Mouse (Mus musculus) intestine, embryonic 14.5 days (tissue): ENCODE results near the gene Npy5r. TPM values are rescaled to one million over a fixed set of nuclear protein-coding genes. Genes with fewer than 3 reads are reported as not detected.

Source experiments
- ATAC-seq: fragments of 200-750 bp; cut with Nextera tagmentation; replicated peaks from 2 replicates; pipeline ENCODE4 v1.8.0; 2017; ENCODE audit warnings: low read depth, moderate number of reproducible peaks, moderate TSS enrichment, moderate library complexity; ENCODE audit not compliant: low FRiP score, low TSS enrichment
- DNase-seq: peaks from one replicate; pipeline ENCODE4 v3.0.0-alpha.2; 2018; ENCODE audit warnings: low spot score
- H3K27ac ChIP-seq: fragments of 300-500 bp; sonication (generic); 2 replicates; pipeline ENCODE4 v1.5.1; 2014; ENCODE audit warnings: low read depth, mild to moderate bottlenecking, control low read depth
- H3K27me3 ChIP-seq: fragments of 300-500 bp; sonication (generic); replicated peaks from 2 replicates; pipeline ENCODE4 v1.6.1; 2014; ENCODE audit warnings: low read length, control low read depth; ENCODE audit not compliant: control insufficient read depth, insufficient read depth
- H3K36me3 ChIP-seq: fragments of 300-500 bp; sonication (generic); 2 replicates; pipeline ENCODE4 v1.6.1; 2014; ENCODE audit warnings: low read length, control low read depth; ENCODE audit not compliant: control insufficient read depth, insufficient read depth
- H3K4me1 ChIP-seq: fragments of 300-500 bp; sonication (generic); replicated peaks from 2 replicates; pipeline ENCODE4 v1.6.1; 2014; ENCODE audit warnings: low read length, control low read depth, mixed read lengths; ENCODE audit not compliant: control insufficient read depth, insufficient read depth
- H3K4me2 ChIP-seq: fragments of 300-500 bp; sonication (generic); 2 replicates; pipeline ENCODE4 v1.6.1; 2014; ENCODE audit warnings: low read length
- H3K4me3 ChIP-seq: fragments of 300-500 bp; sonication (generic); 2 replicates; pipeline ENCODE4 v1.5.1; 2014; ENCODE audit warnings: low read depth, low read length, control low read depth, mixed read lengths
- H3K9ac ChIP-seq: fragments of 300-500 bp; sonication (generic); 2 replicates; pipeline ENCODE4 v1.6.1; 2014; ENCODE audit warnings: mild to moderate bottlenecking, low read length
- H3K9me3 ChIP-seq: fragments of 300-500 bp; sonication (generic); 2 replicates; pipeline ENCODE4 v1.6.1; 2016; ENCODE audit warnings: low read length, control low read depth; ENCODE audit not compliant: control insufficient read depth
- WGBS: fragments of 180-500 bp; shearing (Covaris S2); extraction: QIAGEN DNeasy Blood & Tissue Kit; methylation state at CpG from one replicate; pipeline ENCODE4 v1.1.7; 2014; 5-methylcytosine and 5-hydroxymethylcytosine counted together
- polyA plus RNA-seq: library from polyadenylated mRNA; unstranded; fragments of >200 nt; fragmentation: Nextera tagmentation; extraction: Ambion mirVana; gene quantifications from 2 replicates; pipeline ENCODE4 v1.2.1, GENCODE M21; 2014

The Npy5r gene
- 0.14 TPM in 1 of 2 replicates, not detected in the other for polyA plus RNA-seq

- 0 out of 2 replicates have a peak, but pooled peaks have one; percentile 40 for ATAC-seq
- Histone ChIP-seq H3K36me3 (no peaks in the 10 kb centered on the region), H3K4me3 (peak within 1 kb of the TSS; percentile 32)
Measured at GRCm38 (mm10) chr8:66687511-66688329, at the start of gene Npy5r. TSS of gene Npy5r (minus strand) at chr8:66688128.

GRCm38 (mm10) chr8:66731957-66732356 is 44.0 kb upstream of the Npy5r start:
- Histone ChIP-seq H3K9ac (no peak overlapping the region), H3K9me3 (no peaks in the 10 kb centered on the region), H3K27ac (no peak overlapping the region), H3K27me3 (no peaks in the 10 kb centered on the region), H3K36me3 (no peaks in the 10 kb centered on the region), H3K4me2 (no peak overlapping the region), H3K4me3 (no peak overlapping the region), H3K4me1 (no peaks in the 10 kb centered on the region)
- no peak for ATAC-seq
- WGBS: 58% methylated on average over 5 of the region's 5 CpGs
- DNase-seq: no peak

More at GRCm38 (mm10) chr8:66687511-66688329, at the start of gene Npy5r:
- Histone ChIP-seq H3K9ac (0 out of 2 replicates have a peak within 1 kb of the TSS, but pooled peaks have one; percentile 10), H3K9me3 (no peaks in the 10 kb centered on the region), H3K4me1 (no peaks in the 10 kb centered on the region), H3K27me3 (peaks cover 16% of the 10 kb centered on the region), H3K4me2 (peak within 1 kb of the TSS; percentile 66), H3K27ac (no peak within 1 kb of the TSS)
- peak; percentile 66 for DNase-seq
- WGBS: 4% methylated on average over 43 of the region's 43 CpGs

DNA sequence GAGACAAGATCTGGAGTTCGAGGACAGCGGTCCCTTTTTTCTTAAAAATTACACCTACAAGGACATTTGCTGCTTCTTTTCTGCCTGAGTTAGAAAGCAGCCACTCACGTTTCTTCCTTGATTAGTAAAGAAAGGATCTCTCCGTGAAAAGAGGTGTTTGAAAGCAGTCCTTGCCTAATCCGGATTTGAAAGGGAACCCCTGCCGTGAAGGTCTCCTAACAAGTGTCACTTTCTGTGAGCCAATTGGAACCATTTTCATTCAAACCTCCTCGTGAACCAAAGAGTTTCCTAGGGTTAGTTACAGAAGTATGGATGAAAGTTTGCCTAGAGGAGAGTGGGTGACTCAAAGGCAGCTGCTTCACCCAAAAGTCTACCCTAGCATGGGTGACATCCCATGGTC is 41.5 kb upstream of the Npy5r start:
- no peak overlapping the region for H3K4me2 ChIP-seq
- WGBS: 42% methylated on average over 7 of the region's 7 CpGs
- H3K9me3 ChIP-seq: no peaks in the 10 kb centered on the region
- no peak overlapping the region for H3K4me3 ChIP-seq
- ATAC-seq (no peak), DNase-seq (no peak)
- H3K9ac ChIP-seq: no peak overlapping the region
- H3K36me3 ChIP-seq: no peaks in the 10 kb centered on the region
- H3K4me1 ChIP-seq: no peaks in the 10 kb centered on the region
- H3K27ac ChIP-seq: no peak overlapping the region
- H3K27me3 ChIP-seq: no peaks in the 10 kb centered on the region

DNA sequence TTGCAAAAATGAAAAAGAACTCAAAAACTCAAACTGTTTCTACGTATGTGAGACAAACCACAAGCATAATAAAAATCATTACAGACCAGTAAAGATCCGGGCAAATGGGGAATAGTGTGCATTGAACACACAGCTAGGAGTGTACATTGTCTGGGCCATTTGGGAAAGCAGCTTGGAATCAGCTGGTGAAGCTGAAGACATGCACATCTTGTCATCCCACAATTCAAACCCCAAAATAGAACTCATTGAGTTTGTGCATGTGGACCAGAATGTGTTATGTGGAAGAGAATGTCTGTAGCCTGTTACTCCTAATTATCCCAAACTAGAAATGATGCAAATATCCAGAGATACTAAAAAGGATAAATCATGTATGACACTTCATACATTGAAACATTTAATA is 34.9 kb upstream of the Npy5r start:
- no peak overlapping the region for H3K27ac ChIP-seq
- H3K4me1 ChIP-seq: no peaks in the 10 kb centered on the region
- ATAC-seq (no peak), DNase-seq (no peak)
- no peak overlapping the region for H3K4me3 ChIP-seq
- no peaks in the 10 kb centered on the region for H3K27me3 ChIP-seq
- H3K4me2 ChIP-seq: no peak overlapping the region
- no peak overlapping the region for H3K9ac ChIP-seq
- no peaks in the 10 kb centered on the region for H3K9me3 ChIP-seq
- 87% methylated on average over 2 of the region's 2 CpGs for WGBS
- H3K36me3 ChIP-seq: no peaks in the 10 kb centered on the region

- ATAC-seq: no peak
- Histone ChIP-seq H3K27ac (no peak overlapping the region), H3K4me1 (no peaks in the 10 kb centered on the region), H3K27me3 (no peaks in the 10 kb centered on the region), H3K9ac (no peak overlapping the region), H3K4me2 (no peak overlapping the region), H3K9me3 (no peaks in the 10 kb centered on the region), H3K36me3 (no peaks in the 10 kb centered on the region), H3K4me3 (no peak overlapping the region)
- WGBS: 76% methylated on average over 7 of the region's 7 CpGs
- no peak for DNase-seq
Measured at GRCm38 (mm10) chr8:66714324-66714975, 26.5 kb upstream of the Npy5r start.

DNA sequence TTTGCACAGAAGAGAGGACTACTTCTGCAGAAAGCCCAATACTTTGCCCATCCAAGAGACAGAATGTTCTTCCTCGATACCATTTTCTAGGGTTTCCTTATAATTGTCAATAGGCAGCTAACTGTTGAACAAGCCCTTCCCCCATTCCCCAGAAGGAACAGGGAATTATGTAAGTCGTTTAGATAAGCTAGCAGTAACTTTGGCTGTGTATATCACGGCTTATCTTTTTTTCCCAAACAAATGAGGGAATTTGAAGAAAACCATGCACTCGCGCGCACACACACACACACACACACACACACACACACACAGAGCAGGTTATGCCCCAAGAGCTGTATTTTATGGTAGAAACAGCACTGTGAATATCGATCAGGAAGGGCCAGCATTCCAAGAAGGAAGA is 10.9 kb upstream of the Npy5r start:
- H3K4me2 ChIP-seq: no peak overlapping the region
- no peak for ATAC-seq
- no peak for DNase-seq

GRCm38 (mm10) chr8:66698011-66698410 is 10.1 kb upstream of the Npy5r start:
- H3K4me1 ChIP-seq: no peaks in the 10 kb centered on the region; the same call in 1 of the 2 replicates
- DNase-seq (no peak), ATAC-seq (no peak)
- H3K4me2 ChIP-seq: peak overlapping the region; percentile 66
- H3K9ac ChIP-seq: no peak overlapping the region
- H3K27ac ChIP-seq: no peak overlapping the region
- peak overlapping the region; percentile 39 for H3K4me3 ChIP-seq
- peaks cover 30% of the 10 kb centered on the region for H3K27me3 ChIP-seq
- no peaks in the 10 kb centered on the region for H3K9me3 ChIP-seq
- H3K36me3 ChIP-seq: no peaks in the 10 kb centered on the region
- 5% methylated on average over 7 of the region's 7 CpGs for WGBS

More for the DNA sequence above, 10.9 kb upstream of the Npy5r start:
- 22% methylated on average over 7 of the region's 7 CpGs for WGBS
- Histone ChIP-seq H3K36me3 (no peaks in the 10 kb centered on the region), H3K27ac (no peak overlapping the region), H3K9me3 (no peaks in the 10 kb centered on the region), H3K4me3 (no peak overlapping the region), H3K27me3 (peaks cover 30% of the 10 kb centered on the region), H3K4me1 (no peaks in the 10 kb centered on the region; the same call in 1 of the 2 replicates), H3K9ac (no peak overlapping the region)

DNA sequence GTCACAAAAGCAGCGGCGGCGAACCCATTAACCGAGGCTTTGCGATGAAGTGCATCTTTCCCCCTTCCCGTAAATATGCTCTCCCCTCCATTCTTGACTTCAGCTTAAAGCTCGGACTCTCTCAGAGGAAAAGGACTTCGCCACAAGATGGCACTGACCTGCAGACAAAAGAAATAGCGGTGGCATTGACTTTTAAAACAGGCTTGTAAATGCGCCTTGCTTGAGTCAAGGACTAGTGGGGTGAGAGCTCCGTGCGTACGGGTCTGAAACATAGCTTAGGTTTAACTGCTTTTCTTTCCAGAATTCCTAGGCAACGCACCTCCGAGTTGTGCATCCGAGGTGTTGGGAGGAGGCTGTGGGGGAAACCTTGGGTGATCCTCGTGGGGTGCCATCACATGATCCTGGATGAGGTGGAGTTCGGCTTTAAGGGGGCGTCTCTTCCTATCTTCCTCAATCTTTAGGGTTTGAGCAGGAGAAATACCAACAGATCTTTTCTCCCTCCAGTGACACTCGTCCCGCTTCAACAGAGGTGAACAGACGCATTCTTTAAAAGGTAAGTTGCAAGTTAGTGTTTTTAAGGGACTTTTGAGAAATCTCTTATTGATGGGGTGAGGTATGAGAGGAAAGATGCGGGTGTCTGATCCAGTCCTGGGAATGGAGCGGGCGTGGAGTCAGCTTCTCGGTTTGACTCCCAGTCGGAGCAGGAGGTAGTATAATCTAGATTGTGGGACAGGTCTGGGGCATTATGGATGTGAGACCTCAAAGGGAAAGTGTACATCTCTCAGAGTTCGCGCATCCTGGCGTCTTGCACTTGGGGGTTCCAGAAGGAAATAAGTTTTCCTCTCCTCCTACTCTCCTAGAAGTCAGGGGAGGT is 9.3 kb upstream of the Npy5r start, which contains the start of gene Npy1r:
TSS of gene Npy1r (plus strand) at position 223 of the 874 bp plus-strand sequence.
- Histone ChIP-seq H3K9me3 (no peaks in the 10 kb centered on the region), H3K4me2 (peak within 1 kb of the TSS; percentile 66), H3K27ac (no peak within 1 kb of the TSS), H3K4me3 (peak within 1 kb of the TSS; percentile 39), H3K27me3 (peaks cover 30% of the 10 kb centered on the region), H3K36me3 (no peaks in the 10 kb centered on the region), H3K4me1 (no peaks in the 10 kb centered on the region; the same call in 1 of the 2 replicates), H3K9ac (no peak within 1 kb of the TSS; the same call in 1 of the 2 replicates)
- peak; percentile 74 for DNase-seq
- WGBS: 1% methylated on average over 30 of the region's 30 CpGs
- 0 out of 2 replicates have a peak, but pooled peaks have one; percentile 43 for ATAC-seq
